Mouse (Mus musculus): Measurements from ENCODE around the gene Gm20479.

GRCm38 (mm10) chr7:27359706-27360358 lies 2.6 kb upstream of the Gm20479 start:
- TF ChIP-seq POLR2A (IDR thresholded peaks at IDR 0.05; ENCODE audit: insufficient read length, low read depth) (no peak), POLR2AphosphoS2 (IDR thresholded peaks at IDR 0.05; ENCODE audit: insufficient read length, low read depth) (no peak), E2F4 (IDR thresholded peaks at IDR 0.05; ENCODE audit: insufficient read depth) (no peak), TCF3 (IDR thresholded peaks at IDR 0.05; ENCODE audit: insufficient read length, low read depth) (no peak), REST (IDR thresholded peaks at IDR 0.05; ENCODE audit: insufficient read depth, insufficient read length) (no peak), TCF12 (IDR thresholded peaks at IDR 0.05; ENCODE audit: insufficient read depth, poor library complexity, severe bottlenecking) (no peak)

All from myocyte (in vitro differentiated cells).